Mouse (Mus musculus) liver (tissue): ENCODE measurements at regions not wholly inside any gene's neighbourhood (a gene's known extent, or its start where the extent isn't known, plus 50 kb on each side); places are given as distances from the start of the nearest gene placed in this dataset.
"Not testable (repeated sequence)": the region's sequence is repeated elsewhere in the genome, so short reads cannot be mapped to it uniquely, and the experiment has no call there.

Source experiments
- DNase-seq: peaks from one replicate; pipeline ENCODE4 v3.0.0-alpha.2; 2020; ENCODE audit warnings: mixed read lengths

DNA sequence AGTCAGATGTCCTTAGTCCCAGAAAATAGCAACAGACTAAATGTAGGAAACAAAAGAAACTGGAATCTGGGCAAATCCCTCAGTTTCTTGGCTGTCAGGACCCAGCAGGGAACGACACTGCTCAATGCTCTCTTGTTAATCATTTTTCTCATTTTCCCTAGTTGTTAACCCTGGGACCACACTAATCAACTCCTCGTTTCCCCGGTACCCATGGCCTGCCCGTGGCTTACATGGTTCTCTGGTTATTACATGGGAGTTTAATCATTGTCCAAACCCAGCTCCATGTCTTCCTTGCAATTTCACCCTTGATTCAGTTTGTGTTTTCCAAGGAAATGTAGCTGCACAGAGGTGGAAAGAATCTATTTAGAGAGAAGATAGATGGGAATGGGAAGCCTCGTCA, 580.1 kb upstream of the Klhl29 start:
- no peak for DNase-seq

DNA sequence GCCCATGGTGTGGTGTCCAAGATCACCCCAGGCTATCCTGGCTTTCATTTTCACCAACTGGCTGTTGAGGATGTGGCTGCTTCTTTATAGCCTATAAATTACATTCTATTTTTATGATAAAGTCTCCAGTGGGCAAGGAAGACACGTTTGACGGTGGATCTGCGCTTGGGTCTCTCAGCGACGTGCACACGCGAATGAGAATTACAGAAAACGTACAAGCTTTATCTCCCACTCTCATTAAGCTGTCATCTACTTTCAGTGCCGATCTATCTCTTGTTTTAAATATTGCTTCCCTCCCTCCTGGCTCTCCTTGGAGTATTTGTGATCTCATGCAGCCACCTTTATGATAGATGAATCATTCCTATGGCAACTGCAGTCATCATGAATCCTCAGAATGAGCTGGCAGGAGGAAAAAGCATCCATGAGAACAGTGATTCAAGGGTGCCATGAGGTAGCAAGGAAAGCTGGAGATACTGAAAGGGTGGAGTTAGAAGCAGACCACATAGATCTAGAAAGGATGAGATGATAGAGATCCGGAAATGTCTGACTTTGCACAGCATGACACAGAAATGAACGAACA, 568.0 kb upstream of the Klhl29 start:
- no peak for DNase-seq

DNA sequence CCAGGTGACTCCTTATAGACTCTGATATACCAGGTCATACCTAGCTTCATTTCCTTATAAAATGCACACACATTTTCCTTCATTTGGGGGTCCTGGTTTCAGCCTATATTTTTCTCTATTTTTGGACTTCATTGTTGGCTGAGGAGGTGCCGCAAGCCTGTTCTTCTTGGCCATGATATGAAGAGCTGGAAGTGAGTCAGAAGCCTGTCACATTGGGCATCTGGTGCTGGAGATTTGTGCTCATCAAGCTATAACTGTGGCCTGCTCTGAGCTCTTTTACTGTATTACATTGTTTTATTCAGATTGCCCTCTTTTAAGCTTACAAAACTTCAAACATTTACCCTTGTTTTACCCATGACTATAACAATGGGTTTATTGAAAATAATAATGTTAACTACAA, 545.8 kb upstream of the Klhl29 start:
- no peak for DNase-seq

DNA sequence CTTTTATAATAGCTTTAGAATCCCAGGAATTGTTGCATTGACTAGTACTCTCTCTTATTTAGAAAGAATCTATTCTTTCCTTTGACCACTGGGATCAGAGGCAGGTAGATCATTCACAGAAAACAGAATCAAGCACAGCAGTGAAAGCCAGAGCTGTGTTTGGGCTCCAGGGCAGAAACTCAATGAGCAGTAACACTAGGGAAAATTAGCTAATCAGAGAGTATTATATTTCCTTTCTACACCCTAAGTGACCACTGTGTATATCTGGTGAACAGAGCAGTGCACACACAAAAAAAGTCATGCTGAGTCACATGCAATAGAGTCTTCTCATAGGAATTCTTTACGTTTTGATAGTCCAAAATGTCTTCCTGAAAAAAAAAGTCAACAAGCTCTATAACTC, 542.5 kb upstream of the Klhl29 start:
- DNase-seq = no peak

DNA sequence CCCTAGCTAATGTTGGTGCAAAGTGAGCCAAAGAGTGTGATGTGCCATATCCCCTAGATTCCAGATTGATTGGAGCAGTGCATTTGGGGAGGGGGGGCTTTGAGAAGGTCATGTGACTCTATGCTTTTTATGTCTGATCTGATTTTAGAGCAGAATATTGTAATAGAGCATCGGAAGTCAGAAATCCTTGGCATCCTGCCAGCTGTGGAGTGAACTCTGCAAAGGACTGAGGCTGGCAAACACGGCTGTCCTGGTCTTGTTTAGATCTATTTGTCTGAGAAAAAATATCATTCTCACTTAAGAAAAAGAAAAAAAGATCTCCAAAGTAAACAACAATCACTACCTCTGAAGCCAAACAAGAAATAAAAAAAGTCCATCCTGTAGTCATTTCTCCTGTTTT, 530.8 kb upstream of the Klhl29 start:
- DNase-seq = no peak

DNA sequence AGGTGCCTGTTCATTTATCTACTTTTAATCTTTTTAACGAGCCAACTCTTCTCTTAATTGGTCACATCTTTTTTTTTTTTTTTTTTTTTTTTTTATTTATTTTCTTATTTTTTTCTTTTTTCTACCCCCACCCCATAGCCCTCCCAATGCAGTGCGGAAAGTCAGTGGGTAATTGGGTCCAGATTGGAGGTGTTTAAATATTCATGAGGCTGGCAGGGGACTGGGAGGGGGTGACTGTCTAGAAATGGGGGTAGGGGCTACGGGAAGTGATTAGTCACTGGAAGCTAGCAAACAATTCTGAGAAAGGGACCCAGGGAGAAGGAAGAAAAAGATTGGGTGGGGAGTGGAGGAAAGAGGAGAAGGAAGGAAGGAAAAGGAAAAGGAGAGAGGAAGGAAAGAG, 516.3 kb upstream of the Klhl29 start:
- DNase-seq = not testable (repeated sequence)

DNA sequence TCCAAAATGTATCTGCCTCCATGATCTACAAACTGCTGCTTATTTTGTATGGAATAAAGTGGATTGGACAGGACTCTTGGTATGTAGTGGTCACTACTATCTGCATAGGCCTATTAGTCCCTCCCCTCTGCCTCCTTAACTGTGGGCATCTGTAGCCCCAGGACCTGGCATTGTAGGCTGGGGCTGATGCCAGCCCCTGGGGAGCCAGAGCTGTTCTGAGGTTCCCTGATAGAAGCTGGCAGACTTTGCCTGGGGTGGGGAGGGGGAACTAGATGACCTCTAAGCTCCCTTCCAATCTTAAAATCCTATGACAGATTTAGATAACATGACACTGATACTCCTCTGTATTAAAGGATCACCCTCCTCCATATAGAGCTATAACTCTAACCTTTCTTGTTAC, 491.2 kb upstream of the Klhl29 start:
- no peak for DNase-seq

DNA sequence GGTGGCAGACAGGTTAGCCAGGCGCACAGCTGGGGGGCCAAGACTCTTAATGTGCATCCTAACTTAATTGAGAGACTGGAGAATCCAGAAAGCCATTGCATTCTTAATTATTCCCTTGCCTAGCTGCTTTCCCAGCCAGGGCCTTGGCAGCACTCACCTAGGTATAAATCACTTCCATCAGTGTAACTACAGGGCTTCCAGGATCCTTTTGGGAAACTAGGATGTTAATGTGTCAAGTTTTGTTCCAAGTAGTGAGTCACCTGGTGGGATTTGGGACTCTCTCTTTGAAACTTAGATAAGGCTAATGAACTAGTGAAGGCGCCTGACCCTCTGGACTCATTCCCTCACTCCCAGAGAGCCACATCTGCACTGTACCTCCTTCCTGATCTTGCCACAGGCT, 484.3 kb upstream of the Klhl29 start:
- no peak for DNase-seq

DNA sequence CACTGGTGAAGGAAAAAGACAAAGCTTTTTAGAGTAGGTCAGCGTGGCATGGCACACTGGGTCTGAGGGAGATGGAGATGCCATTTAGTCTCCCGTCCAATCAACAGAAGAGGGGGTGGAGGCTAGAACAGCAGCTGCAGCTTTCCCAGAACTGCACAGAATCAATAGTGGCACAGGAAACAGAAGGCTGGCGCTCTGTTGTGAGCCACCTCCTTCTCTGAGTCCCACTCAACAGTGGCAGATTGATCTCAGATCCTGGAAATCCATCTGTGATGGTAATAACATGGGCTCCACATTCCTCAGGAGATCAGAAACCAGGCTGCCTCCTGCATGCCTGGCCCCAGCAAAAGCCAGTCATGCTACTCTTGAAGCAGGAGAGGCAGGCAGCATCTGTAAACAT, 480.9 kb upstream of the Klhl29 start:
- no peak for DNase-seq

DNA sequence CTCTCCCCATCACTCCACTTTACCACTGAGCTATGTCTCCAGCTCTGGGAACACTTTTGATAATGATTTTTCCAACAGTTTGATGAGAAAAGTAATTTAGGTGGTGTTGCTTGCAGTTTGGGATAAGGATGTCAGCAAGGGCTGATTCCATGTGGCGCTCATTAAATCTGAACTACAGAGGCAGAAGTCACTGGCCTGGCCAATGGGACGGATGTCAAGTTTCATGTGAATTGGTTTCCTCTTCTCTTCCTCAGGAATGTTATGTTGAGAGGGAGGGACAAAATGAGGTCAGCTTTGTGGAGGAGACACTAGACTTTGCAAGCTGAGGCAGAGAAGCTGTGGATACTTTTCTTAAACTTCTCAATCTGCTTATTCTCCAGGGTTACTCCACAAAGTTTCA, 434.9 kb upstream of the Klhl29 start:
- no peak for DNase-seq

DNA sequence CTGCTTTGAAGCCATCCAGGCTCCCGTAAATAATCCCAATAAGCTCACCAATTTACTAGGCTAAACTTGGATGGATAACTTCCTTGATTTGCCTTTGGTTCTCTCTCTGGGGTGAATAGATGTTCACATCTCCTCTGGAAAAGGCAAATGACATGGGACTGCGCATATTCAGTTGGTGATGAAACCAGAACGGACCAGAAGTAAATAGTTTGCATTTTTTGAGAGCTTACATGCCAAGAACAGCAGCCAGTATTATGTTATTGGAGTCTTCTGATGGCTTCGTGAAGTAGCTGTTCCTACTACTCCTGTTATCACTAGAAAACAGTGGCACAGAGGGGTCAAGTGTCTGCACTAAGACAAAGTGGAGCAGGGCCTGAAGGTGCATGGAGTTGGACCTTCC, 434.5 kb upstream of the Klhl29 start:
- DNase-seq = no peak

DNA sequence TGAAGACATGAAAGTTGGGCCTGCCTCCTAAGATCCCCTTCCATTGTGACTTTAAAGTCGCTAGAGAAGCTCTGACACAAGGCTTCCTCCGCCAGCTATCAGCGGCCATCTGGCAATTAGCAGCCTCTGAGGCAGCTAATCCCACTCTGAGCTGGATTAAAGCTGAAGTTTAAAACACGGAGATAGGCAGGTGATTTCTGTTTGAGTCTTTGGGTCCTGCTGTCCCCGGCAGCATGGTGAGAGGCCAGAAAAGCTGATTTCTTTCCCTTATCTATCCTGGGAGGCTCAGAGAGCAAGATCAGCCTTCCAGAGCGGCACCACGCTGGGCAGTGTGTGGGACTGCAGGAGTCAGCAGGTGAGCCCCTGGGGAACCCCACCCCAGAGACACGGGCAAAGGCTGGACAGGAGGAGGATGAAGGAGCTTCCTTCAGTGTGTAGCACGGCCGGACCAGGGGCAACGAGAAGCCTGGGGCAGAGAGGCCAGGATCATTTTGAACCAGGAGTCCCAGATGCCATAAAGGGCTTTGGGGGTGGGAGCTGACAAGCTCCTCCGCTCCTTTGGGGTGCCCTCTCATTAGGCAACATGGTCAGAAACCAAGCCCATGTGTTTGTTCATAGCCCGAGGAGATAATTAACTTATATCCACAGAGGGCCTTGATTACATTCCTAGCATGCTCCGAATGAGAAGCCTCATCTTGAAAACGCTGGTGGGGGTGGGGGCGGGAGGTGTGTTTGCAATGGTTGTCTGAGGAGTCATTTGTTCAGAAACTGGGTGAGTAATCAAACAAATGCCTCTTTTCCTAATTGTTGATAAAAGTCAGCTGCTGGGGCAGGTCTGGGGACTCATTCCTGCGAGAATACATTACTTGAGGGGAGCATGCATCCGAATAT, 432.8 kb upstream of the Klhl29 start:
- no peak for DNase-seq

DNA sequence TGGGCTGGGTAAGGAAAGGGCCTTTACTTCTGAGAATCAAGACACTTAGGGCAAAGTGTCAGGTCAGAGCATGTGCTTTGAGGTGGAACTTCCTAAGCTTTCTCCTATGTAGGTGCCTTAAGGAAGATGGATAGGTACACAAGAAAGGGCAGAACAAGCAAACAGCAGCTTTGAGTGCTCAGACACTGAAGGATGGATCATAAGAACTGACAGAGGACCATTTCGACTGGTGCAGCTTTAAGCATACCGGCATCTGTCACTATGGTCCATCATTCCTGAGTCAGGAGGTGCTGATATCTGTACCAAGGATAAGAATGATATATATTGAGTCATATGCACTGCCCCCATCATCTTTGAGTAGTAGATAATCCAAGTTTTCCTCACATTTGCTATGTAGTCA, 430.2 kb upstream of the Klhl29 start:
- no peak for DNase-seq

DNA sequence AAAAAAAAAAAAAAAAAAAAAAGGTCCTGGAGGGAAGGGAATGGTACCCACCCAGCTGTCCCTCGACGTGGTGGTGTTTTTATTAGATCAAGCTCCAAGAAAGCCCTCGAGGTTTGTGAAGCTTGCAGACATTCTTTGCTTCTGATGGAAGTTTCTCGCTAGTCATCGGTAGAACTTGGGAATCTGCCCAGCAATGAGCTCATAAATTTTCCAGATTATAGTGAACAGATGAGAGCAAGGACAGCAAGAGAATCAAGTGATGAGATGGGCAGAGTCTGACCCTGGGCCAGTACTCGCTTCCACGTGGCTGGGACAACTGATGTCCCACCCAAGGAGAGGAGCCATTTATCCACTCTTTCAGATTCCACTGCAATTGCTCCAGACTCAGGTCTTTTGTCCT, 417.6 kb upstream of the Klhl29 start:
- DNase-seq = no peak

DNA sequence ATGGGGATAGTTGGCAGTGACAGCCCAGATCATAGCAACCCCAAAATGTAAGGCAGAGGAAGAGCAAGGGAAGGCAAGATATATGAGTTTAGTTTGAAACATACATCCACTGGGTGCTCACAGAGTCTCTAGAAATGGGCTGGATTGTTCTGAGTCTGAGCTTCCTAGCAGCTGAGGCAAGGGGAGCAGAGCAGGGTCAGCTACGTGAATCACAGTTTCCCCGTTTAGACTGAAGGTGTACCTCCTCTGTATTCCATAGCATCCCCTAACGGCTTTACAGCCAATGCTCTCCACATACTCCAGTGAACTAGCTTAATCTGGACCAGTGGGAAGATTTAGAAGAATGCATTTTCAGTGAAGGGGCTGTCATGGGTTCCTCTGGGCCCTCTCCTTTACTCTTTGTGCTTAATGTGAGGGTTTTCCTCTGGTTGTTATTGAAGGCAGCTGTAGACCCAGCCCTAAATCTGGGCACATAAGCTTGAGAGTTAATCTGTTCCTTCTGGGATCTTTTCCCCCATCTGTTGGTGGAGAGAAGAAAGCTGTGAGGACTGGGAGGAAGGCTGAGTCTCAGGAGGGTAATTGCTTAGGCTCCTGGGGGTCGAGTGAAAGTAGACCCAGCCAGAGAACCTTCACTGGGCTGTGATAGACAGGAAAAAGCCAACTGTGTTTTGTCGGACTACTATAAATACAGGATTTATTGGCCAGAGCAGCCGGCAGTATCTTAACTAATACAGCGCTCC, 411.8 kb upstream of the Klhl29 start:
- DNase-seq = no peak

DNA sequence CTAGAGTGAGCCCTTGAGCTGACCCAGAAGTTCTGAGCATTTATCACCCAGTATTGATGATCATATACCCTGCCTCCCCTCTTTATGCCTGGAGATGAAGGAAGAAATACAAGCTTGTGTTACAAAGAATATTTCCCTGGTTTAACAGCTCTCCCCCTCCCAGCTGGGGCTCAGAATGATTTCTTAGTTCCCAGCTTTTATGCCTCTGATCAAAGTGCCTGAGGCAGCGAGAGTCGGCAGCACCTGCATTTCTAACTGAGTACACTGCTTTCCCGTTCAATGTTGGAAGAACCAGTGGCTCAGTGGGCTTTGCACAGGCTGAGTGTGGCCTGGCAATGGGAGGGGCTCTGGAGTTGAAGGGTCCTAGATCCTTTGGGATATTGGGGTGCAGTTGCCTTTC, 405.8 kb upstream of the Klhl29 start:
- no peak for DNase-seq

DNA sequence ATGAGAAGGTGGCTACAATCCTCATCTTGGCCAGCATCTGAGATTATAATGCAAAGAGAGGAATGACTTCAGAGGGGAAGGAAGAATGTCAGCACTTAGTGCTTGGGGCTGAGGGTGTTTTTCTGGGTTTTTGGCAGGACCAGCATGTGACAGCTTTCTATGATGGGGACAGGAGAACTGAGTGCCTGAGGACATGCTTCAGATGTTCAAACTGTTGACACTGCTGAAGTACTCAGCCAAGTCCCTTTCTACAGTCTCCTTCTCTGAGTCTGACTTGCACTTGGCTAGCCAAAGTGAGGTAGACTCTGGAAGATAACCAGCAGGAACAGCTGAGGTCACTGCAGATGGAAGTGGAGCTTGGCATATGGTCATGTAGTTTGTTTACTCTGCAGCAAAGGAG, 402.1 kb upstream of the Klhl29 start:
- DNase-seq = no peak

DNA sequence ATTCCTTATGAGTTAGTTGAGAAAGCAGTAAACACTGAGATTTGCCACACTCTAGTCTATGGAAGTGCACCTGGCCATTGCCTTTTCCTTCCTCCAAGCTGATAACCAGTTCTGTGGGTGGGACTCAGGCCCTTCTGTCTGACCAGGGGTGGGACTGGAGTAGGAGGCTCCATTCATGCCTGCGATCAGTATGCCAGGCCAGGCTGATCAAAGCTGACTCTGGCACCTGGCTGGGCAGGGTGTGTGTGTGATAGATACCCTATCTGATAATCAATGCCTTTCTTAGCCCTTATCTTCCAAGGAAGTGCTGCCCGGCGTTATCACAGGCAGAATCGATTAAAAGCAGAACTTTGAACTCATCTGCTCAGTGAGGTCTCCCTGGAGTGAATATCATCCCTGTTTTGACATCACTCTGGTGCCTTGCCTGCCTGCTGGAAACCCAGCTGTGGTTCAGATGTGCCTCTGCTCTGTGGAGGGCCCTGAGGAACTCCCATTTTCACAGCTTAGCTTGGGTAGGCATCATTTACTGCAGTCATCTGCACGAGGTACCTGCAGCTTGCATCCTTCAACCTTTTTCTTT, 396.0 kb upstream of the Klhl29 start:
- DNase-seq = no peak

DNA sequence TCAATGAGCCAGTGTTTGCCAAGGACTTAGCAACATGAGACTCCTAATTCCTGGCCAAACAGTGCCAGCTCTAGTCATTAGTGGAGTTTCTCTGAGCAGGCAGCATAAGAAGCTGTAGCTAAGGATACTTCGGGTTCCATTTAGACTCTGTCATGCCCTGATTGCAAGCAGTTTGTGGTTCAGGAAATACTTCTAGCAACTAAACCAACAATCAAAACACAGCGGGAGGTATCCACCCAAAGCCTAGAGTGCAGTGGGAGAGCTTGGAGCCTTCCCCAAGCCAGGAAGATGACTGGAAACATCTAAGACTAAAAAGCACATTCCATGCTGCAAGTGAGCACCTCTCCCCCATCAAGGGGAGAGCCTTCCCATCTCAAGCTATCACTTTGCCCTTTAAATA, 395.0 kb upstream of the Klhl29 start:
- no peak for DNase-seq

DNA sequence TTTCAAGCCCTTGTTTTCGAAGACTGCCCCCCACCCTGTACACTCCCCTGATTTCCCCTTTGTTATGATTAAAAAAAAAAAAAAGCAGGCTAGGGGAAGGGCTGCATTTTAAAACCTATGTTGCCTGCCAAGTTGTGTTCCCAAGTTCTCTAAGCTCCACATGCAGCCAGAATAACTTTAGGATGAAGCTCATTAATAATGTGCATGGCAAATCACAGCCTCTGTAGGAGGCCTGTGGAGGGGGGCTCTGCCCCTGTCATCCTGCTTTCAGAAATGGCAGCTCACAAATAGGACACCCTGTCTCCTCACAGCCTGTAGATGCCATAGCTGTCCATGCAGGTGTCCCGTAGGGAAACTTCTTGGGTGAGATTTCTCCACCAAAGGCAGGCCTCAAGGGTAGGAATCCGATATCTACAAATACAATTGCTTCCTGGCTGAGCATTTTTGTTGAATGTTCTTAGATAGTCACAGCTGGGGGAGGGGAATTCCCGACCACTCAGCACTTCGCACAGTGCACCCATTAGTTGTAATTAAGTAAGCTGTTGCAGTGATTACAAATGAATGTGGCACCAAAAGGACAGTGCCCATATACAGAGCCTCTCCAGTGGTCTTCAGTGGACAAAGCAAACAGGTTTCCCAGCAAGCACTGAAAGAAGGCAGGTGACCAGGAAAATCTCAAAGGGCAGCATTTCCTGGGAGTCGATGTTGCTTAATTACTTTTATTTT, 389.1 kb upstream of the Klhl29 start:
- DNase-seq = no peak

DNA sequence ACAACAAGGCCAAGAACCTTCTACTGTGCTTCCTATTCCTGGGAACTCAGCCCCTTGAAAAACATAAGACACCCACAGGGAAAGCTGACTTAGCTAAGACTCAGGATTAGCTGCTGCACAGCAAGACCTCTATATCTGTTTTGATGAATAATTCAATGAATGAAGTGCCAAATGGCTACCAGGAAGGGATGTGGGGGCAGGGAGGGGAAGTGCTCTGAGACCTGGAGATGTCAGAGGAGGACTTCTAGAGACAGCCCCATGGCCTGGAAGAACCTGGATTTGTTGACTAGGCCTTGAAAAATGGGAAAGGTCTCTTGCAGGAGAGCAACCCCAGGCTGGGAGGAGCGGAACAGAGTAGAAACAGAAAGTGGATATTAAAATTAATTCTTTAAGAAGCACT, 388.5 kb upstream of the Klhl29 start:
- no peak for DNase-seq

DNA sequence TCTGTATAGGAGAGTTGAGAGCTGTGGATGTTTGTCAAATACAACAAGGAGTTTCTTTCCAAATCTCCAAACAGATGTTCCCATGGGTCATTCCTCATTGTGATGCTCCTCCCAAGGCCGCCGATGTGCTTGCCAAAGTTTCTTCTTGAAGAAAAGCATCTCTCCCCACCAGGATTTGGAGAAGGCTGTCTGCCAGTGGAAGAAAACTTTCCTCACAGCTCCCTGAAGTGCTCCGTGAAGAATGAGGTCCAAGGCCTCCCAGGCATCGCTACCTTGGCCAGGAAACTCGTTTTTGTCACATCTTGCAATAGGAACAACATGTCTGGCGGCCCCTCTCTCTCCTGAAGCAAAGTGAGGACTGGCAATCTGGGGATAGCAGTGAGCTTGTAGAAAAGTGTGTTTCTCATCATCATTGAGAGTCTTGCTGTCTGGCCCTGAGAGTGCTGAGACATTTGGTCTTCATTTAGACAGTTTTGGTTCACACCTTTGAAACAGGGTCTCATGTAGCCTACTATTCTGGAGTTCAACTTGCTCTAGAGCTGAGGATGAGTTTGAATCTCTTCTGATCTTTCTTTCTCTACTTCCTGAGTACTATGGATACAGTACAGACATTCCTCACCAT, 386.9 kb upstream of the Klhl29 start:
- DNase-seq = no peak

DNA sequence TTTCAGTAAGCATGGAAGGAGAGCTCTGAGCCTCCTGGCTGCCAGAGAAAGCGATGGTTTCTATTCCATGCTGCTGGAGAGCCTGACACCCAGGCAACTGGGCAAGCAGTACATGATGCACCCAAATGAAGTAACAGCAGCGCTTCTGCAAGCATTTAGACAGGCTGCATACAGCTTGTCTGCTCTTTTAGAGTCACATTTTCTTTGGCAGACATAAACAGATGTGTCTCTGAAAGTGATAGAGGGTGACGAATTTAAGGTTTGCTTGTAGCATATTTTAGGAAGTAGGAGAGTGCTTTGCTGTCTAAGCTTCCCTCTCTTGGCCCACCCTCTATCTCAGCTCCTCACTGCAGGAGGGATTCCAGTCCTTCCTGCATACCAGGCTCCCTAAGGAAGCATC, 384.0 kb upstream of the Klhl29 start:
- no peak for DNase-seq
